Mouse (Mus musculus) ES-Bruce4 (cell line): Measurements from ENCODE around the gene Arhgef11. TPM values are rescaled to one million over a fixed set of nuclear protein-coding genes. Genes with fewer than 3 reads are reported as not detected.

ENCODE experiments used
- H3K27ac ChIP-seq: 2 replicates; pipeline ENCODE4 v1.5.1; 2012; ENCODE audit warnings: low read length, inconsistent platforms; ENCODE audit not compliant: insufficient read depth
- H3K27me3 ChIP-seq: 2 replicates; pipeline ENCODE4 v1.6.1; 2012; ENCODE audit warnings: mild to moderate bottlenecking, low read length, inconsistent platforms; ENCODE audit not compliant: control insufficient read depth, poor library complexity, insufficient read depth, severe bottlenecking
- H3K36me3 ChIP-seq: 2 replicates; pipeline ENCODE4 v1.6.1; 2012; ENCODE audit warnings: inconsistent platforms, mild to moderate bottlenecking, low read length, moderate library complexity; ENCODE audit not compliant: control insufficient read depth, poor library complexity, insufficient read depth, severe bottlenecking
- H3K4me1 ChIP-seq: one replicate; pipeline ENCODE4 v1.8.1; 2011; ENCODE audit warnings: low read length; ENCODE audit not compliant: control insufficient read depth, insufficient read depth
- H3K4me3 ChIP-seq: 2 replicates; pipeline ENCODE4 v1.5.1; 2011; ENCODE audit warnings: low read depth, mild to moderate bottlenecking, low read length
- H3K9ac ChIP-seq: 2 replicates; pipeline ENCODE4 v1.6.1; 2012; ENCODE audit warnings: low read depth, mild to moderate bottlenecking, inconsistent platforms; ENCODE audit not compliant: poor library complexity, severe bottlenecking
- H3K9me3 ChIP-seq: replicated peaks from 2 replicates; pipeline ENCODE4 v1.6.1; 2012; ENCODE audit warnings: mild to moderate bottlenecking, low read length, inconsistent platforms; ENCODE audit not compliant: control insufficient read depth, poor library complexity, insufficient read depth, severe bottlenecking
- CTCF ChIP-seq: IDR thresholded peaks from one replicate; pipeline ENCODE4 v1.8.1; 2011; ENCODE audit warnings: low read depth, low read length
- polyA plus RNA-seq: library from polyadenylated mRNA; stranded (reverse); fragments of >200 nt; gene quantifications from 2 replicates; pipeline ENCODE4 v1.2.4, GENCODE M21; 2011; ENCODE audit warnings: low read depth; ENCODE audit not compliant: missing spikeins, insufficient read depth, insufficient read length

Gene Arhgef11
- polyA plus RNA-seq, 1 experiment, result 16.7 TPM

GRCm38 (mm10) chr3:87785626-87786214 is 168.4 kb downstream of the Arhgef11 start:
- no peaks in the 10 kb centered on the region for H3K4me1 ChIP-seq
- no peak overlapping the region for H3K27ac ChIP-seq
- TF ChIP-seq CTCF, result no peak

More at GRCm38 (mm10) chr3:87785626-87786214, 168.4 kb downstream of the Arhgef11 start:
- H3K9me3 ChIP-seq, result no peaks in the 10 kb centered on the region
- H3K36me3 ChIP-seq, result no peaks in the 10 kb centered on the region
- no peak overlapping the region for H3K9ac ChIP-seq
- no peak overlapping the region for H3K4me3 ChIP-seq
- no peaks in the 10 kb centered on the region for H3K27me3 ChIP-seq

Other genes with a start within 250 kb of the Arhgef11 start
- gene Fcrl1, start 241.2 kb upstream of the Arhgef11 start, polyA plus RNA-seq, result not detected in 2 replicates
- gene Fcrl5, start 181.8 kb upstream of the Arhgef11 start, polyA plus RNA-seq, result not detected in 2 replicates
- 12.6 and 14.6 TPM in 2 replicates for gene Etv3, start 92.2 kb upstream of the Arhgef11 start, polyA plus RNA-seq
- gene Lrrc71, start 131.1 kb downstream of the Arhgef11 start, polyA plus RNA-seq, result not detected in 2 replicates
- gene Ntrk1, start 177.6 kb downstream of the Arhgef11 start, polyA plus RNA-seq, result 0.26 and 0.46 TPM in 2 replicates
- 0.35 TPM in 1 of 2 replicates, not detected in the other for gene Insrr, start 179.4 kb downstream of the Arhgef11 start, polyA plus RNA-seq
- 1.9 and 2.3 TPM in 2 replicates for gene Pear1, start 206.7 kb downstream of the Arhgef11 start, polyA plus RNA-seq
- 0.18 TPM in 1 of 2 replicates, not detected in the other for gene Sh2d2a, start 229.2 kb downstream of the Arhgef11 start, polyA plus RNA-seq